Mouse (Mus musculus) embryo, embryonic 10.5 days (tissue): ENCODE results near the gene St5.

Experiments used
- DNase-seq: peaks from one replicate; pipeline ENCODE4 v3.0.0-alpha.2; 2015; ENCODE audit warnings: low spot score

The St5 gene

GRCm38 (mm10) chr7:109609565-109610345 is 93.7 kb downstream of the St5 start:
- DNase-seq: no peak

GRCm38 (mm10) chr7:109608831-109609230 is 94.6 kb downstream of the St5 start:
- DNase-seq: no peak

- DNase-seq: no peak
These were observed 96.3 kb downstream of the St5 start for GRCm38 (mm10) chr7:109606994-109607610.

GRCm38 (mm10) chr7:109602562-109602961 is 100.8 kb downstream of the St5 start:
- no peak for DNase-seq

DNA sequence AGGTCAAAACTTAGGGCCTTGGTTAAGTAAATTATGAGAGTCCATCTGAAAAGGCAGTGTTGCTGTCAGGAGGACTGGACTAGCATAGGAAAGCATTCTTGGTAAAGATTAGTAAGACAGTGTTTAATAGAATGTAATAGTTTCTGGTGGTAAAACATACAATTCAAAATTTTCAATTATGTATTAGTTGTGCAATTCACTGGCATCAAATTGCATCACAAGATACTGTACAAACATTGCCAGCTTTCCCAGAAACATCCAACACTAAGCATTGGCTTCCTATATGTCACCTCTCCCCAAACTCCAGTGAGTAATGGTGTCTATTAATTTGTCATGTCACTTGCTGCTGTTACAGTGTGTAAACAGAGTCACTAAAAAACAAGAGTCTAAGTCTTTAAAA is 101.4 kb downstream of the St5 start:
- no peak for DNase-seq

- no peak for DNase-seq
These were observed 102.7 kb downstream of the St5 start for GRCm38 (mm10) chr7:109600702-109601101.

GRCm38 (mm10) chr7:109599998-109600397 is 103.4 kb downstream of the St5 start:
- DNase-seq: no peak

- no peak for DNase-seq
These were observed 108.4 kb downstream of the St5 start for GRCm38 (mm10) chr7:109594845-109595531.

GRCm38 (mm10) chr7:109593992-109594391 is 109.4 kb downstream of the St5 start:
- DNase-seq: no peak

DNA sequence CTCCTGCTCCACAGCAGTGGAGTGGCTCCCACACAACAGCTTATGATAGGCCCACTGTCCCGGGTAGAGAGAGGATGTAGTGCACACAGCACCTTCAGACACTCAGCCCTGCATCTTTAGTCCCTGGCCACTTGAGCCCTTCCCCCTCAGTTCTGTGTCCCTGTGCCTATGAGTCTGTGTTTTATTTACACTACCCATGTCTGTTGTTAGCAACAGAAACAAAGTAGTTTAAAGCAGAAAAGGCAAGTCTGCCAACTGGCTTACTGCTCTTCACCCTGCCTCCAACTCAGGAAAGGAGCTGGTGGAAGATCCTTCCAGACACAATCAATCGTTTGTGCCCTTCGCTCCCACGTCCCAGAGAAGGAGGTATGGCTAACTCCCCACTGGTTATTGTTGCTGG is 111.2 kb downstream of the St5 start:
- no peak for DNase-seq

DNA sequence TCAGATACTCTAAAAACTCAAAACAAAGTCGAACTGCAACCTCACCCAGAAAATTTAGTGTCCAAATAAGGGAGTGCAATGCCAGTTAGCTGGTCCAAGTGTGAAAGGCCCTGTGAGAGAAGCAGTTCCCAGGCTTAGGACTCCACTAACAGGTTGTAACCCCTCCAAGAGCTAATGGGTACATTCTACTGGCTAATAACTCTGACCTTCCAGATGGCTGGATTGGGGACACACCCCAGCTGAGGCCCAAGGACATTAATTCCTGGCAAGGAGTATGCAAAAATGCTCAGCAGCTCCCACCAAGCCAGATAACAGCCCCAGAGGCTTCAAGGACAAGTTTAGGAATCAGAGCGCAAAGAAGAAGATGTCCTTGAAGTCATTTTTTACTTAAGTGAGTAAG is 112.8 kb downstream of the St5 start:
- DNase-seq: no peak

DNA sequence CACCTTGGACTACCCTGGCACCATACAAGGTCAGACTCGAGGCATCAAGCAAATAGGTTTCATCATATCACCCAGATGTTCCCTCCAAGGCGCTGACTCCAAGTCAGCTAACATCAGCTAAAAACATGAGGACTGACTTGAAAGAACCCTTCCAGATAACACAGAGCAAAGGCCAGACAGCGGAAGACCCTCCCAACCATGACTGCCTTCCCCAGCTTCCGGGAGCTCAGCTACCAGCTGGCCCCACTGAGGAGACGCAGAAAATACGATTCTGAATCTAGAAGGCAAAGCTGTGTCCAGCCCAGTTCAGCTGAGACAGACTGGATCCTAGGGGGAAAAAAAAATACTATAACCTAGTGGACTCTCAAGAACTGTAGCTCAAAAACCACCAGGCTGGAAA is 114.4 kb downstream of the St5 start:
- no peak for DNase-seq

GRCm38 (mm10) chr7:109588145-109588544 is 115.3 kb downstream of the St5 start:
- DNase-seq: no peak

DNA sequence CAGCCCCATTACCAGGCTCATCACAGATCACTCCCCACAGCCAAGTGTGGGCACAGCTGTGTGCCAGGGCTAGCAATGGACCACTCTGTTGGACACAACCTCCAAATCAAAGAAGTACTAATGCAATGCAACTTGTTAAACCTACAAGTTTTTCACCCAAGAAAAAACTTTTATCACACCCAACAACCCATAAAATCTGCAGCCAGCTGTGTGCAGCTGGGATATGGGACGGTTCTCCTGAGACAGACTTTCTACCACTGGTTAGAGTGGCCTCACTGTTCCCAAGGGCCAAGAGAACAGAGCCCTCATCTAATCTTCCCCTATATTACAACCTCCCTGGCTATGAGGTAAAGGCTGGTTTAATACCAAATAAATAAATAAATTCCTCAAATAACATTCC is 118.9 kb downstream of the St5 start:
- no peak for DNase-seq

- DNase-seq: no peak
These were observed 122.9 kb downstream of the St5 start for GRCm38 (mm10) chr7:109580489-109580888.

GRCm38 (mm10) chr7:109579585-109580307 is 123.7 kb downstream of the St5 start:
- DNase-seq: peak; percentile 75

- no peak for DNase-seq
These were observed 124.4 kb downstream of the St5 start for GRCm38 (mm10) chr7:109578880-109579584.

DNA sequence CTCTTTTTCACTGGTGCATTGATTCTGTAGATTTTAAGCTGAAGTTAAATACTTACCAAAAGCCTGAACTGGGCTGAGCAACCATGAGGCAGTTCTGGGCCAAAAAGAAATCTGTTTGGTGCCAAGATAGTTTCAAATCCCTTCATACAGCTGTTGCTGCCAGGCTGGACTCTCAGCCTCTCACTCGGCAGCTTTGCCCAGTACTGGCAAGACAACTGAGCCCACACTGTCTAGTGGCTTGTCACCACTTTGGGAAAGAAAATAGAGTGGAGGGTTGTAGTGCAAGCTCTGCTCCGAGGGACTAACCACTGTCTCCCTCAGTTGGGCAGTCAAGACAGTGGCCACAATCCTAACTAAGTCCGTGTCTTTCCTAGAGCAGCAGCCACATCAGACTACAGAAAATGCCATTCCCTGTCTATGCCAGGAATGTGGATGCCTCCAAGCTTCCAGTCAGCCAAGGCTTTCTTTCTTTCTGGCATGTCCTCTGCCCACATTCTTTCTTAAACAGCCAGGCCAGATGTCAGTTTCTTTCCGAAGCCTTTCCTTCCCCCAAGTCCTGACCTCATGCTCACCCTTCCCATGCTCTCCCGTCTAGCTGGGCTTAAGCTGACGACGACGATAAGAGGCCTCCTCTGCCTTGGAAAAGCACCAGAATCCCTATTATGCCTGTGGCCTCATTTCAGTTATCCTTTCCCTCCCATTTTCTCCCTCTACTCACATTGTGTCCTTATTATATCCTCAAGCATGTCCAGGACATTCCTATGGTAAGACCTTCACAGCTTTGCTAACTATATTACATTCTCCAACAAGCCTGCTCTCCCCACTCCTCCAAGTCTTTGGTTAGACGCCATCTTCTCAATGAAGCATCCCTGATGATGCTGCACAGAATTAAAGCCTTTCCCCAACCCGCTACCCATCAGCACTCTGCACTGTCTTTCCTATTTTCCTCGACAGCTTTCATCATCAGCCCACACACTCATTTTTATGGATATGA is 126.8 kb downstream of the St5 start:
- peak; percentile 45 for DNase-seq

- no peak for DNase-seq
These were observed 129.2 kb downstream of the St5 start for GRCm38 (mm10) chr7:109574166-109574565.

DNA sequence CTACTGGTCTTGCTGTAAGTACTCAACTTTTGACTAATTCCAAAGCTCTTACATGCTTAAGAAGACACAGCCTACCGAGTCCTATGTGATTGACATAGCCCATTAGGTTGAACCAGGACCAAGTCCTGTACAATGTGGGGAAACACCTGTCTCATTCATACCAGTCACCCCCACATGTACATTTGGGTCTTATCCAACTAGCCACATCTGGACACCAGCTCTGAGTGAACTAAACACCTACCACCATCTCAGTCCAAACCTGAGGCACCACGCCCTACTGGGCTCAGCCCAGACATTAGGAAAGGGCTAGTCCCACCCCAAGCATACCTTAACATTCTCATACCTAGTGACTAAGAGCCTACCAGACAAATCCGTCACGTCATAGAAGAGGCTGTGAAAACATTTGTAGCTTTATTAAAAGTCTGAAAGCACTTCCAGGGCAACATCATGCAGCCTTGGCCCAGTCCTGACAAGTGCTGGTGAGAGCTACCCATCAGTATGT is 135.0 kb downstream of the St5 start:
- no peak for DNase-seq
